Mouse (Mus musculus): ENCODE measurements around the gene Ctsw. TPM values are rescaled to one million over a fixed set of nuclear protein-coding genes. Genes with fewer than 3 reads are reported as not detected.

Ctsw gene
- polyA plus RNA-seq, 1 experiment, result not detected

DNA sequence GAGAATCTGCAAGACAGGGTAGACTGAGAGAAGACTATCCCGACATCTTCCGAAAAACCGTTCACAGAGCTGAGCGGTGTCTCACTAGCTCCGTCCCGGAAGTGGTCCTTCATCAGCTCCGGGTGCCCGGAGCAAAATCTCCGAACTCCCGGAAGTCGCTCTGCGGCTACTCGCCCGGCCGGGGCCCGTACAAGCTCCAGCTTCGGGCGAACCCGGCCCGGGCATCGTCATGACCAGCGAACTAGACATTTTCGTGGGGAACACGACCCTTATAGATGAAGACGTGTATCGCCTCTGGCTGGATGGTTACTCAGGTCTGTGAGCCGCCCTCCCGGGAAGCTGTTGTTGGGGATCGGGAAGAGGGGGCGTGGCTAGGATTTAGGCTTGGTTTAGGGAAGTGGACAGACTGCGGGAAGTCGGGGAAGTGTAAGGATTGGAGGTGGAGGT is 7.8 kb downstream of the Ctsw start, which contains the start of gene Fibp:
TSS of gene Fibp (plus strand) at position 151 of the 447 bp plus-strand sequence.
- TF ChIP-seq POLR2A (IDR thresholded peaks at IDR 0.05; ENCODE audit: control insufficient read depth, low read depth, low read length), result peak; percentile 73
- no peak for TF ChIP-seq CTCF (IDR thresholded peaks at IDR 0.05; ENCODE audit: control insufficient read depth, insufficient read depth, insufficient replicate concordance, low read depth, low read length)
- Histone ChIP-seq H3K36me3 (ENCODE audit: control insufficient read depth, insufficient read depth, low read length) (no peaks in the 10 kb centered on the region), H3K27me3 (ENCODE audit: control insufficient read depth, insufficient read depth, low read length) (no peaks in the 10 kb centered on the region), H3K27ac (ENCODE audit: control insufficient read depth, insufficient read depth, low read depth, low read length) (peak within 1 kb of the TSS; percentile 50), H3K4me3 (ENCODE audit: control insufficient read depth, low read depth, low read length) (peak within 1 kb of the TSS; percentile 87), H3K4me1 (ENCODE audit: control insufficient read depth, insufficient read depth, low read length) (peaks cover 22% of the 10 kb centered on the region)

DNA sequence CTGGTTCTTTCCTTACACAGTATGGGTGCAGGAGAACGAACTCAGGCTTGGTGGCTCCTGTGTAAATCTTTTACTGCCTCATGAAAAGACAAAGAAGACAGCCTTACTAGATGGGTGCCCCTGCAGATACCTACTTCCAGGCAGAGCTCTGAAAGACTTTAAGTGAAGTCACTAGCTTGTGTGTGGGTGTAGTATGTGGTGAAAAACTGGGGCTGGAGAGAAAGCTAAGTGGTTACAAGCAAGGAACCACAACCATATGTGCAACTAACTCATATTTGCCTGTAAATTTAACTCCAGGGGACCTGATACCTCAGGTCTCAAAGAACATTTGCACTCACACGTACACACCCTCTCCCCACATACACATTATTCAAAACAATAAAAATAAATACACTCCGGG is 8.4 kb downstream of the Ctsw start:
- Histone ChIP-seq H3K4me1 (ENCODE audit: control insufficient read depth, insufficient read depth, low read length) (peaks cover 22% of the 10 kb centered on the region), H3K27me3 (ENCODE audit: control insufficient read depth, insufficient read depth, low read length) (no peaks in the 10 kb centered on the region), H3K4me3 (ENCODE audit: control insufficient read depth, low read depth, low read length) (no peak overlapping the region), H3K36me3 (ENCODE audit: control insufficient read depth, insufficient read depth, low read length) (no peaks in the 10 kb centered on the region), H3K27ac (ENCODE audit: control insufficient read depth, insufficient read depth, low read depth, low read length) (peak overlapping the region; percentile 50)
- TF ChIP-seq CTCF (IDR thresholded peaks at IDR 0.05; ENCODE audit: control insufficient read depth, insufficient read depth, insufficient replicate concordance, low read depth, low read length) (no peak), POLR2A (IDR thresholded peaks at IDR 0.05; ENCODE audit: control insufficient read depth, low read depth, low read length) (no peak)

DNA sequence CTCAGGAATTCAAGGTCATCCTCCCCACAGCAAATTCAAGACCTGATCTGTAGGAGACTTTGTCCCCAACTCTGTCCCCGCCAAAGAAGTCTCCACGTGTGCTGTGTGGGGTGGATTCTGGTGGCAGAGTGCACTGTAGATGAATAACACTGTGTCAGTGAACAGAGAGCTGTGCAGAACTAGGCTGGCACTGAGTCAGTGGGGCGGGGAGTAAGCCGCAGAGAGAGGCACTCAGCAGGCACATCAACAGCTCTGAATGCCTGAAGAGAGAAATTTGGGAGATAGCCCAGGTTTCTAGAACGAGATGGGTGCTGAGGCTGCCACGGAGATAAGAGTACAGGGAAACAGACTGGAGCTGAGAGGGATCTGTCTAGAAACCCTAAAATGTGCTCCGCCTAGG is 9.3 kb downstream of the Ctsw start:
- H3K27ac ChIP-seq (ENCODE audit: control insufficient read depth, insufficient read depth, low read depth, low read length), result no peak overlapping the region
- TF ChIP-seq POLR2A (IDR thresholded peaks at IDR 0.05; ENCODE audit: control insufficient read depth, low read depth, low read length), result no peak
- no peak for TF ChIP-seq CTCF (IDR thresholded peaks at IDR 0.05; ENCODE audit: control insufficient read depth, insufficient read depth, insufficient replicate concordance, low read depth, low read length)
- no peaks in the 10 kb centered on the region for H3K36me3 ChIP-seq (ENCODE audit: control insufficient read depth, insufficient read depth, low read length)
- peaks cover 22% of the 10 kb centered on the region for H3K4me1 ChIP-seq (ENCODE audit: control insufficient read depth, insufficient read depth, low read length)
- no peaks in the 10 kb centered on the region for H3K27me3 ChIP-seq (ENCODE audit: control insufficient read depth, insufficient read depth, low read length)
- no peak overlapping the region for H3K4me3 ChIP-seq (ENCODE audit: control insufficient read depth, low read depth, low read length)

- peaks cover 22% of the 10 kb centered on the region for H3K4me1 ChIP-seq (ENCODE audit: control insufficient read depth, insufficient read depth, low read length)
Observed at GRCm38 (mm10) chr19:5457746-5458442, 10.4 kb downstream of the Ctsw start, which contains the start of gene Ccdc85b. Gene Ccdc85b, minus strand, starts transcription at chr19:5457894.

DNA sequence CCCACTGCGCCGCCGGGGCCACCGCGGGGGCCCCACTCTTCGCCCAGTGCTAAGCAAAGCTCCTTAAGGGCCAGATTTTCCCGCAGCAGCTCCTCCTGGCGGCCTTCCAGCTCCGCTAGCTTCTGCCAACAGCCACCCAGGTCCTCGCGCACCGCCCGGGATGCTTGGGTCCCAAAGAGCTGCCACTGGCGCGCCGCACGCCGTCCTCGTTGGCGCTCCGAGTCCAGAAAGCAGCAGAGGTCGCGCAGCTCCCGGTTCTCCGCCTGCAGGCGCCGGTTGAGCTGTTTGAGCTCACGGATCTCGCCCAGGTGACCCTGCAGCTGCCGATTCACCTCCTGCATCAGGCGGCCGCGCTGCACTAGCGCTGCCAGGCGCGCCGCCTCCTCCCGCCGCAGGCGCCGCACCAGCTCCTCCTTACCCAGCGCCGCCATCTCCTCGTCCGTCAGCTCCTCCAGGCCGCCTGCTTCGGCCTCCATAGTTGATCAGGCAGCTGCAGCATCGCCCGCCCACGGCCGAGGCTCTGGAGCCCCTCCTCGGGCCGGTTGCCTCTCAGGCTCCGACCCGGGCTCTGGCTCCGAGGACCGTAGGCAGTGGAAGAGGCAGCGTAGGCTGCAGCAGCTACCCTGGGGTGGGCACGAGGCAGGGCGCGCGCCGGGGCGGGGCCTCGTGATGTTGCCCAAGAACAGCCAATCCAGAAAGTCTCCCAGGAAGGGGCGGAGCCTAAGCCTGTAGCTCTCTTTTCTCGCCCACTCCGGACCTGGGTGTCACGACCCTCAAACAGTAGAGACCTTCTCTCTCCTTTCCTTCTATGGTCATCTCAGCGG is 11.2 kb downstream of the Ctsw start:
- TF ChIP-seq POLR2A (IDR thresholded peaks at IDR 0.05; ENCODE audit: control insufficient read depth, low read depth, low read length), result peak; percentile 54
- no peak for TF ChIP-seq CTCF (IDR thresholded peaks at IDR 0.05; ENCODE audit: control insufficient read depth, insufficient read depth, insufficient replicate concordance, low read depth, low read length)
- H3K4me3 ChIP-seq (ENCODE audit: control insufficient read depth, low read depth, low read length), result peak overlapping the region; percentile 86
- peaks cover 22% of the 10 kb centered on the region for H3K4me1 ChIP-seq (ENCODE audit: control insufficient read depth, insufficient read depth, low read length)
- H3K36me3 ChIP-seq (ENCODE audit: control insufficient read depth, insufficient read depth, low read length), result no peaks in the 10 kb centered on the region
- H3K27ac ChIP-seq (ENCODE audit: control insufficient read depth, insufficient read depth, low read depth, low read length), result peak overlapping the region; percentile 74
- no peaks in the 10 kb centered on the region for H3K27me3 ChIP-seq (ENCODE audit: control insufficient read depth, insufficient read depth, low read length)

More at GRCm38 (mm10) chr19:5457746-5458442, 10.4 kb downstream of the Ctsw start, which contains the start of gene Ccdc85b:
- peak within 1 kb of the TSS; percentile 86 for H3K4me3 ChIP-seq (ENCODE audit: control insufficient read depth, low read depth, low read length)
- H3K27me3 ChIP-seq (ENCODE audit: control insufficient read depth, insufficient read depth, low read length), result no peaks in the 10 kb centered on the region
- TF ChIP-seq POLR2A (IDR thresholded peaks at IDR 0.05; ENCODE audit: control insufficient read depth, low read depth, low read length) (no peak), CTCF (IDR thresholded peaks at IDR 0.05; ENCODE audit: control insufficient read depth, insufficient read depth, insufficient replicate concordance, low read depth, low read length) (no peak)
- peak within 1 kb of the TSS; percentile 74 for H3K27ac ChIP-seq (ENCODE audit: control insufficient read depth, insufficient read depth, low read depth, low read length)
- H3K36me3 ChIP-seq (ENCODE audit: control insufficient read depth, insufficient read depth, low read length), result no peaks in the 10 kb centered on the region

DNA sequence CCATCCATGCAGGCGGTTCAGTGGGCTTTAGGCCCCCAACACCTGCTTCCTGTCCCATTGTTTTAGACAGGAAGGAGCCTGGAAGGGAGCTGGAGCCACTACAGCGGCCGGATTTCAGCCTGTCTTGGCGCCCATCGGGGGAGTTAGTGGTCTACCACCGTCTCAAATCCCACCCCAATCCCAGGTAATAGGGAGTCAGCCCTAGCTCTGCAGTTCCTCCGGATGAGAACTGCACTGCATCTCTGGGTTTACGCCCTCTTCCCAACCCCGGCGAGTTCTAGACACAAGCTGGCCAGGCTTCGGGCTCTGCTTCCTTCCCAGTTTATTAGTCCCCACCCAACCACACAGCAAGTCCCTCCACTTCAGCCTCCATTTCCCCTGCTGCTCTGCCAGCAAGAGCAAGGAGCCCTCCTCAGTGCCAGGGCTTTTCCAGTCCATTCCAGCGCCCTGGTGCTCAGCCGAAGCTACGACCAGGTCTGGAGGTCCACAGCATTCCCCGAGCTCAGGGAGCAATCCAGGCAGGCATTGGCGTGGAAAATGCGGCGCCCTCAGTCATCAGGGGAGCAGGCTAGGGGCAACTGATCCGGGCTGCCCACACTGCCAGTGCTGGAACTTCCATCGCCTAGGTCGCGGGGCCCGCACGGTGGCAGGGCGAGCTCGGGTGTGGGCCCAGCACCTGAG is 11.9 kb downstream of the Ctsw start:
- H3K27me3 ChIP-seq (ENCODE audit: control insufficient read depth, insufficient read depth, low read length), result no peaks in the 10 kb centered on the region
- TF ChIP-seq CTCF (IDR thresholded peaks at IDR 0.05; ENCODE audit: control insufficient read depth, insufficient read depth, insufficient replicate concordance, low read depth, low read length) (no peak), POLR2A (IDR thresholded peaks at IDR 0.05; ENCODE audit: control insufficient read depth, low read depth, low read length) (no peak)
- H3K36me3 ChIP-seq (ENCODE audit: control insufficient read depth, insufficient read depth, low read length), result no peaks in the 10 kb centered on the region
- peaks cover 22% of the 10 kb centered on the region for H3K4me1 ChIP-seq (ENCODE audit: control insufficient read depth, insufficient read depth, low read length)
- H3K27ac ChIP-seq (ENCODE audit: control insufficient read depth, insufficient read depth, low read depth, low read length), result no peak overlapping the region
- peak overlapping the region; percentile 86 for H3K4me3 ChIP-seq (ENCODE audit: control insufficient read depth, low read depth, low read length)

Measured in testis, adult 2 months (tissue).